Mouse (Mus musculus): ENCODE measurements around the gene Cdk6. TPM values are rescaled to one million over a fixed set of nuclear protein-coding genes. Genes with fewer than 3 reads are reported as not detected.

The Cdk6 gene
- polyA plus RNA-seq, 1 experiment from 2014 or later: 23.4 TPM

- H3K27ac ChIP-seq (ENCODE audit: low read depth, low read length): no peak overlapping the region
- ATAC-seq (ENCODE audit: low FRiP score, low TSS enrichment): no peak
- no peak overlapping the region for H3K9ac ChIP-seq (ENCODE audit: low read depth, low read length)
- no peak overlapping the region for H3K4me3 ChIP-seq (ENCODE audit: low read length)
- H3K4me2 ChIP-seq (replicated peaks; ENCODE audit: low read depth, low read length): no peak overlapping the region
- no peaks in the 10 kb centered on the region for H3K27me3 ChIP-seq (ENCODE audit: control insufficient read depth, insufficient read depth, low read length)
- no peaks in the 10 kb centered on the region for H3K9me3 ChIP-seq (ENCODE audit: control insufficient read depth, low read length)
- H3K36me3 ChIP-seq (ENCODE audit: control insufficient read depth, insufficient read depth, low read length): no peaks in the 10 kb centered on the region
- H3K4me1 ChIP-seq (ENCODE audit: control insufficient read depth, insufficient read depth, low read length): peaks cover 3% of the 10 kb centered on the region; the same call in 1 of the 2 replicates
- WGBS: 11% methylated on average over 8 of the region's 8 CpGs
Observed at GRCm38 (mm10) chr5:3501564-3502001, 160.3 kb downstream of the Cdk6 start.

- Histone ChIP-seq H3K9me3 (ENCODE audit: control insufficient read depth, low read length) (no peaks in the 10 kb centered on the region), H3K4me2 (replicated peaks; ENCODE audit: low read depth, low read length) (no peak overlapping the region), H3K9ac (ENCODE audit: low read depth, low read length) (no peak overlapping the region), H3K4me3 (ENCODE audit: low read length) (no peak overlapping the region), H3K27me3 (ENCODE audit: control insufficient read depth, insufficient read depth, low read length) (no peaks in the 10 kb centered on the region), H3K4me1 (ENCODE audit: control insufficient read depth, insufficient read depth, low read length) (peaks cover 3% of the 10 kb centered on the region; the same call in 1 of the 2 replicates), H3K36me3 (ENCODE audit: control insufficient read depth, insufficient read depth, low read length) (no peaks in the 10 kb centered on the region), H3K27ac (ENCODE audit: low read depth, low read length) (no peak overlapping the region)
- 58% methylated on average over 11 of the region's 11 CpGs for WGBS
- peak; percentile 67 for ATAC-seq (ENCODE audit: low FRiP score, low TSS enrichment)
Observed at GRCm38 (mm10) chr5:3502610-3503350, 161.5 kb downstream of the Cdk6 start.

GRCm38 (mm10) chr5:3503373-3503772 lies 162.1 kb downstream of the Cdk6 start:
- ATAC-seq (ENCODE audit: low FRiP score, low TSS enrichment): no peak
- no peak overlapping the region for H3K4me3 ChIP-seq (ENCODE audit: low read length)
- 77% methylated on average over 4 of the region's 4 CpGs for WGBS

GRCm38 (mm10) chr5:3503836-3504323 lies 162.6 kb downstream of the Cdk6 start:
- Histone ChIP-seq H3K9me3 (ENCODE audit: control insufficient read depth, low read length) (no peaks in the 10 kb centered on the region), H3K4me2 (replicated peaks; ENCODE audit: low read depth, low read length) (no peak overlapping the region), H3K27ac (ENCODE audit: low read depth, low read length) (no peak overlapping the region), H3K4me1 (ENCODE audit: control insufficient read depth, insufficient read depth, low read length) (peaks cover 3% of the 10 kb centered on the region; the same call in 1 of the 2 replicates), H3K4me3 (ENCODE audit: low read length) (no peak overlapping the region), H3K9ac (ENCODE audit: low read depth, low read length) (no peak overlapping the region), H3K36me3 (ENCODE audit: control insufficient read depth, insufficient read depth, low read length) (no peaks in the 10 kb centered on the region), H3K27me3 (ENCODE audit: control insufficient read depth, insufficient read depth, low read length) (no peaks in the 10 kb centered on the region)
- ATAC-seq (ENCODE audit: low FRiP score, low TSS enrichment): no peak
- 76% methylated on average over 9 of the region's 9 CpGs for WGBS

More at GRCm38 (mm10) chr5:3503373-3503772, 162.1 kb downstream of the Cdk6 start:
- Histone ChIP-seq H3K27me3 (ENCODE audit: control insufficient read depth, insufficient read depth, low read length) (no peaks in the 10 kb centered on the region), H3K9ac (ENCODE audit: low read depth, low read length) (no peak overlapping the region), H3K27ac (ENCODE audit: low read depth, low read length) (no peak overlapping the region), H3K4me2 (replicated peaks; ENCODE audit: low read depth, low read length) (no peak overlapping the region), H3K9me3 (ENCODE audit: control insufficient read depth, low read length) (no peaks in the 10 kb centered on the region), H3K4me1 (ENCODE audit: control insufficient read depth, insufficient read depth, low read length) (peaks cover 3% of the 10 kb centered on the region; the same call in 1 of the 2 replicates), H3K36me3 (ENCODE audit: control insufficient read depth, insufficient read depth, low read length) (no peaks in the 10 kb centered on the region)

- H3K4me1 ChIP-seq (ENCODE audit: control insufficient read depth, insufficient read depth, low read length): peaks cover 3% of the 10 kb centered on the region; the same call in 1 of the 2 replicates
- no peaks in the 10 kb centered on the region for H3K27me3 ChIP-seq (ENCODE audit: control insufficient read depth, insufficient read depth, low read length)
- H3K9ac ChIP-seq (ENCODE audit: low read depth, low read length): no peak overlapping the region
- H3K4me3 ChIP-seq (ENCODE audit: low read length): no peak overlapping the region
- 77% methylated on average over 4 of the region's 4 CpGs for WGBS
- H3K27ac ChIP-seq (ENCODE audit: low read depth, low read length): no peak overlapping the region
- no peaks in the 10 kb centered on the region for H3K9me3 ChIP-seq (ENCODE audit: control insufficient read depth, low read length)
- ATAC-seq (ENCODE audit: low FRiP score, low TSS enrichment): no peak
- H3K4me2 ChIP-seq (replicated peaks; ENCODE audit: low read depth, low read length): no peak overlapping the region
- no peaks in the 10 kb centered on the region for H3K36me3 ChIP-seq (ENCODE audit: control insufficient read depth, insufficient read depth, low read length)
Observed at GRCm38 (mm10) chr5:3504453-3504852, 163.2 kb downstream of the Cdk6 start.

- 80% methylated on average over 2 of the region's 2 CpGs for WGBS
- peaks cover 3% of the 10 kb centered on the region; the same call in 1 of the 2 replicates for H3K4me1 ChIP-seq (ENCODE audit: control insufficient read depth, insufficient read depth, low read length)
- H3K27me3 ChIP-seq (ENCODE audit: control insufficient read depth, insufficient read depth, low read length): no peaks in the 10 kb centered on the region
- ATAC-seq (ENCODE audit: low FRiP score, low TSS enrichment): no peak
- H3K9ac ChIP-seq (ENCODE audit: low read depth, low read length): no peak overlapping the region
- no peak overlapping the region for H3K4me2 ChIP-seq (replicated peaks; ENCODE audit: low read depth, low read length)
- H3K4me3 ChIP-seq (ENCODE audit: low read length): no peak overlapping the region
- H3K27ac ChIP-seq (ENCODE audit: low read depth, low read length): no peak overlapping the region
- H3K36me3 ChIP-seq (ENCODE audit: control insufficient read depth, insufficient read depth, low read length): no peaks in the 10 kb centered on the region
- no peaks in the 10 kb centered on the region for H3K9me3 ChIP-seq (ENCODE audit: control insufficient read depth, low read length)
Observed at GRCm38 (mm10) chr5:3505553-3505952, 164.3 kb downstream of the Cdk6 start.

GRCm38 (mm10) chr5:3508480-3509381 lies 167.4 kb downstream of the Cdk6 start:
- no peak for ATAC-seq (ENCODE audit: low FRiP score, low TSS enrichment)
- Histone ChIP-seq H3K27me3 (ENCODE audit: control insufficient read depth, insufficient read depth, low read length) (no peaks in the 10 kb centered on the region), H3K27ac (ENCODE audit: low read depth, low read length) (no peak overlapping the region), H3K9me3 (ENCODE audit: control insufficient read depth, low read length) (no peaks in the 10 kb centered on the region), H3K36me3 (ENCODE audit: control insufficient read depth, insufficient read depth, low read length) (no peaks in the 10 kb centered on the region), H3K4me1 (ENCODE audit: control insufficient read depth, insufficient read depth, low read length) (0 out of 2 replicates have a peak, but pooled peaks cover 3% of the 10 kb centered on the region), H3K4me2 (replicated peaks; ENCODE audit: low read depth, low read length) (no peak overlapping the region), H3K4me3 (ENCODE audit: low read length) (no peak overlapping the region), H3K9ac (ENCODE audit: low read depth, low read length) (no peak overlapping the region)
- 54% methylated on average over 6 of the region's 7 CpGs for WGBS

GRCm38 (mm10) chr5:3509503-3509902 lies 168.2 kb downstream of the Cdk6 start:
- Histone ChIP-seq H3K27me3 (ENCODE audit: control insufficient read depth, insufficient read depth, low read length) (no peaks in the 10 kb centered on the region), H3K4me3 (ENCODE audit: low read length) (no peak overlapping the region), H3K27ac (ENCODE audit: low read depth, low read length) (no peak overlapping the region), H3K4me1 (ENCODE audit: control insufficient read depth, insufficient read depth, low read length) (0 out of 2 replicates have a peak, but pooled peaks cover 3% of the 10 kb centered on the region), H3K9me3 (ENCODE audit: control insufficient read depth, low read length) (no peaks in the 10 kb centered on the region), H3K36me3 (ENCODE audit: control insufficient read depth, insufficient read depth, low read length) (no peaks in the 10 kb centered on the region), H3K4me2 (replicated peaks; ENCODE audit: low read depth, low read length) (no peak overlapping the region), H3K9ac (ENCODE audit: low read depth, low read length) (no peak overlapping the region)
- no peak for ATAC-seq (ENCODE audit: low FRiP score, low TSS enrichment)
- WGBS: 89% methylated on average over 3 of the region's 3 CpGs

Data from kidney, embryonic 14.5 days (tissue).